Mouse (Mus musculus) lung, adult 2 months (tissue): ENCODE measurements around the gene Wsb1.

Source experiments
- CTCF ChIP-seq: fragments of 200-500 bp; IDR thresholded peaks from 2 replicates; pipeline ENCODE4 v1.5.1; 2011; ENCODE audit warnings: mild to moderate bottlenecking, low read length, control low read depth; ENCODE audit not compliant: insufficient read depth
- POLR2A ChIP-seq: fragments of 200-500 bp; IDR thresholded peaks from 2 replicates; pipeline ENCODE4 v1.6.1; 2011; ENCODE audit warnings: low read depth, mild to moderate bottlenecking, control low read depth, low read length, borderline replicate concordance; ENCODE audit errors: extremely low read depth

DNA sequence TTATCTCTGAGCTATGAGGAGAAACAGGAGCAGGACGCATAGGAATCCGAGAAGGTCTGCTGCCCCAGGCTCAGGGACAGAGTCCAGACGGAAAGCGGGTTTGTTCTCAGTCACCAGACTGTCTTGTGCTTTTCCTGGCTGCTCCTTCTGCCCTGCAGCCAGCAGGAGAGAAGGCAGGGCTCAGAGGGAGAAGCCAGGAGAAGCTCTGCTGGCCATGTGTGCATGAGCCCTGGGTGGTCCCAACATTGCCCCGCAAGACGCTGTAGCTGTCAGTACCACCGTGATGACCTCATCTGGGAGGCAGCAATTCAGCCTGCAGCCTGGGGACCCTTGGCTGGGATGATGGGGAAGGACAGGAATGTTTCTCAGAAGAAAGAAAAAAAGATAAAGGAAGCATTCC is 54.0 kb downstream of the Wsb1 start:
- no peak for TF ChIP-seq POLR2A
- no peak for TF ChIP-seq CTCF
